Mouse (Mus musculus) urinary bladder, postnatal 4 days (tissue): ENCODE results near the gene Nudt12.

ENCODE experiments used
- DNase-seq, 2 experiments: peaks; one replicate each; pipeline ENCODE4 v3.0.0; 2021 to 2022; ENCODE audit warnings: low spot score in 2 of 2

Nudt12 gene

GRCm38 (mm10) chr17:59013091-59013459 is at the start of gene Nudt12:
Nudt12 (minus strand) TSS chr17:59013372.
- peak; percentile 33 to 62 for DNase-seq

- no peak for DNase-seq
Observed at GRCm38 (mm10) chr17:59053306-59053705, 40.1 kb upstream of the Nudt12 start.

- DNase-seq, result no peak
Observed at GRCm38 (mm10) chr17:59039754-59040153, 26.6 kb upstream of the Nudt12 start.

DNA sequence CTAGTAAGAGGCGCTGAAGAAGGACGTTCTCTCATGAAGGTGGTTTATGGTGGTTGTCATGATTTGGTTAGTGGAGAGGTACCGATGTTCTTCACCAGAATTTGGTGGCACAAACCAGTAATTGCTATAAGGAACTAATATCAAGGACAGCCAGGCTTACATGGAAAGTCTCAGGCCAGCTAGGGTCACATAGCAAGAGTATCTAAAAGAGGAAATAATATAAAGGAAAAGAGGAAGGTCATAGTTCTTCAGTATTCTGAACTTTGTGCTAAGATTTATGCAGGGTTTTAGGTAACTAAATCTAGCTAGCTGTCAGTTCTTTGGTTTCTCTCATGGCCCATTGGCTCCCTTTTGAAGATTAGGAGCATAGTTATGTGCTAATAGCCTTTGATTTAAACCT is 20.3 kb upstream of the Nudt12 start:
- DNase-seq, result no peak

DNA sequence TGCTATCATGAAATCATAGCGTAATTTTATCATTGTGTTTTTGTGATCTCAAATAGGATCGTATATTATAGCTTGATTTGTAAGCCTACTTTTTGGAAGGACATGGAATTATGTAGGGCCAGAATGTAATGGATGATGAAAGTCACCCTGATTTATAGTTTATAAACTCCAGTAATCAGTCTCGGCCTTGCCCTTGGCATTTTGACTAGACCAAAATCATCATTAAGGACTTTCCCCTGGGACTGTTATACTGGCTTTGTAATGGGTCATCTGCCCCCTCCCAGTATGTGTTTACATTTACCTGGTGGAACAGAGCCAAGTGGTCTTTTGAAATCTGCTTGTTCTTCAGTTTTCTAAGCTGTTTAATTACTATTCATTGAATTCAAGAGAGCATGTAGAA is 13.2 kb upstream of the Nudt12 start:
- DNase-seq, result no peak

DNA sequence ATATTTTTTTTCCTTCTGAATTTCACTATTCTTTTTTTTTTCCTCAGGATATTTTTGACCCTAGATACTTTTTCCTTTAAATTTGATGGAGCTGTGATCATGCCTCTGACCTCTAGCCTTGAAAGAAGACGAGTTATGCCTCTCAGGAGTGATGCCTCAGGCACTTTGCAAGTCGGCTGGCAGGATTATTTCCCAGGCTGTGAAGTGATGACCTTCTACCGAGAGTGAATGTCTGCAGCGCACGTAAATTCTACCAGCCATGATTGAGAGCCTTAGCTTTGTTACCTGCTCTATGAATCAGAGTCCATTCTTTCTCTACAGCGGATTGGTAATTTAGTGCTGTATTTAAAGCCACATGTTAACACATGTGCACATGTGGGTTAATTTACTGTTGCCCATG is 11.3 kb upstream of the Nudt12 start:
- DNase-seq, result no peak

DNA sequence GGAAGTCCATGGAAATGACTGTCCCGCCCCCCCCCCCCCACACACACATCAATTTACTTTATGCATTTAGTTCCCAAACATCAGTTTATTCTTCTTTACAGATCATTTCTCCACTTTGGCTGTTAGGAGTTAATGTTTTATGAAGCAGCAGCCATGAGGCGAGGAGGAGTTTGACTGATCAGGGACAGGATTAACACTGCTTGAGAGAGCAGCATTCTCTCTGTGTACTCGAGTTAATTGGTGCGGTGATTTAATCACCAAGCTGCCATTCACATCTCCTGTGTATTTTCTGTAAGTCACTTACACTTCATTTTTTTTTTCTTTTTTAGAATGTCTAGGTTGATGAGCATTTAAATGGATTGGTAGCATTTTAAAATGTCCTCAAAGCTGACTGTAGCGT is 10.8 kb upstream of the Nudt12 start:
- no peak for DNase-seq

- no peak for DNase-seq
Observed at GRCm38 (mm10) chr17:59018666-59019065, 5.5 kb upstream of the Nudt12 start.

DNA sequence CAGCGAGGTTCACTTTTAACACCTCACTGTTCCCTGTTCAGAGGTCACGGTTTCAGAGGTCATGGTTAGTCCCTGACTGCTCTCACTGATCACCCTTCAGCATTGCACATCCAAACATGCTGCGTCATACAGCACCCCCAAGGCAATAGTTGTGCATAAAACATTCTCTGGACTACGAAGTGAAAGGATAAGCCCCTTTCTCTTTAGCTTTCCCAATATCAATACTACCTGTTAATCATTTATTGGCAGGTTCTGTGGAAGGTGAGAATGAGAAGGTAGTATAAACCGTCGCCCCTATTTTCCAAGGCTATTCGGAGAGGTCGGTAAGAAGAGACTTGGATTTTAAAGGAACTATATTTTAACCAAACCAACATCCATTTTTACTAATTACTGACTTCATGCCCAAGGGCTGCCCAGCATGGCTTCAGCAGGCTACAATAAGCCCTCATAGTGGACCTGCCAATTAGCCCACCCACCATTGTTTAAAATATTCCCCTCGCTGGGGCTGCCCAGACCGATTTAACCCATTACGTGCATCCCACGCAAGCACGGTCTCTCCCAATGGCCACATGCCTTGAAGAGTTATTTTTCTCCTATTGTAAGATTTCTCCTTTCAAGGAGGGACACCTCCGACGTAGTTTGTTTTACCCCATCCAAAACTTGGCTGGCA is 616 bp downstream of the Nudt12 start:
- no peak for DNase-seq

GRCm38 (mm10) chr17:59011546-59012307 is 1.4 kb downstream of the Nudt12 start:
- DNase-seq, result no peak

DNA sequence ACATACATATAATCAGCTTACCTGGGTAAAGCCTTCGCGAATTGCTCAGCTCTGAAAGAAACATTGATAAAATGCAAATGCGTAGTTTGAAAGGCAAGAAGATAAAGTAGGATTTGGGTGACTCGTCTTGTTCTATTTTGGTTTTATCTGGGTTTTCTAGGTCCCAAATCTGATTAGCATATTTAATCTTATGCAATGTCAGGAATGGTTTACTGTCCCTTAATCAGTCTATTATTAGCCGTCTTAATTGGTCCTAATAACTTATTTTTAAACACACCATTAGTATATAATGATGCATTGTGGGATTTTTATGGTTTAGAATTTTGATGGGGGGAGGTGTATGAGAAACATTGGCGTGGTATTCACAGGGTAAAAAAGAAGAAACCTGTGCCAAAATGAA is 21.9 kb downstream of the Nudt12 start, which contains the start of gene Pdzph1:
Gene Pdzph1 (minus strand): TSS at position 101 of the 400 bp plus-strand sequence.
- no peak for DNase-seq

DNA sequence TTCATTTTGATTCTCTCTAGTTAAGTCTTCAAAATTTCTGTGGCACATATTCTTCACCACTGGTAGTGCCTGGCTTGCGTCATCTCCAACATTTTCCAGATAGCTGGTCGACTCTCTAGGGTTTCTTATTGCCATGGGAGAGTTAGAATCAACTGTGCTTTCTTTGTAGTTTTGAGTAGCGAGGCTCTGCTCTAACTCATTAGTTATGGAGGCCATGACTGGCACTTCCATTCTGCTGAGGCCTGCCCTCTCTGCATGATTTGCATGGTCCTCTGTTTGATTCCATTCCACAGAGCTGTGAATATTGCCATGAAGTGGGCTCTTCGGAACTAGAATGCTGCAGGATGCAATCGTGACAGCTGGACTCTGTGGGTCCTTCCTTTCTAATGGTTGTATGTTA is 39.9 kb downstream of the Nudt12 start:
- no peak for DNase-seq

- DNase-seq, result no peak
Observed at GRCm38 (mm10) chr17:58959905-58960304, 53.3 kb downstream of the Nudt12 start.

DNA sequence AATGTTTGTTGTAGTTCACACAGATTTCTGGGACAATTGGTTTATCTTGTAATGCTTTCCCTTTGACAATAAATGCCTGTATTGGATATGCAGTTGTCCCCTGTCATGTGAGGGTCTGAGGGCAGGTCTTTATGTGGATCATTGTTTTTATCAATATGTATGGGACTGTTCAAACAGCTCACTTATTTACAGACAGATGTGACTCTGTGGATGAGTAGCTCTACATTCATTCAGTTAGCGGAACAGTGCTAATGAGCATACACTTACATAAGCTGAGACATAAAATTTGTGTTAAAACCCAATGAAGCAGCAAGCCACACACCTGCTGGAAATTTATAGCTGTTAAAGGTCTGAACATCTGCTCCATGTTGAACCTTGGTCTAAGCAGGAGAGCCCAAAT is 56.1 kb downstream of the Nudt12 start:
- no peak for DNase-seq
